Mouse (Mus musculus): ENCODE results near the gene Wdr3. TPM values are rescaled to one million over a fixed set of nuclear protein-coding genes. Genes with fewer than 3 reads are reported as not detected.

The Wdr3 gene
- 1.3 and 5.8 TPM in 2 replicates for polyA plus RNA-seq (2012; ENCODE audit: low replicate concordance)

GRCm38 (mm10) chr3:100162315-100163105, at the start of gene Wdr3, which contains the start of gene Gdap2:
Gene Wdr3 (minus strand): TSS chr3:100162407.
Gene Gdap2 (plus strand): TSS chr3:100162381.

Other genes with a start within 250 kb of the Wdr3 start
- gene Gdap2, start within 50 bp of the Wdr3 start, polyA plus RNA-seq (2012; ENCODE audit: low replicate concordance): 0.69 and 1.6 TPM in 2 replicates